Comparison of ENCODE assay signal across 8 mouse cellular contexts in genomic region chr5:147429535-147430305, GRCm38 (mm10). TPM values are rescaled to one million over a fixed set of nuclear protein-coding genes. Genes with fewer than 3 reads are reported as not detected.
A peak's percentile ranks its signal among the peaks of the same experiment; 100 is the strongest.
DNase-seq lines count a peak whose midpoint lies in the region; ATAC-seq and TF ChIP-seq lines count a peak whose summit lies in the region.

Gene Pan3, plus strand, starts transcription at chr5:147430161.

- peak within 1 kb of the TSS; percentile 98 for H3K27ac ChIP-seq in heart, embryonic 12.5 days (ENCODE audit: poor library complexity, severe bottlenecking)
- peak within 1 kb of the TSS; percentile 100 for H3K27ac ChIP-seq in kidney, postnatal 0 days
- H3K27ac ChIP-seq in liver, embryonic 11.5 days (ENCODE audit: low read depth, low read length) = peak within 1 kb of the TSS; percentile 99
- H3K27ac ChIP-seq in stomach, embryonic 14.5 days (ENCODE audit: low read length) = peak within 1 kb of the TSS; percentile 98

- H3ac ChIP-seq in C2C12 (ENCODE audit: control insufficient read depth, insufficient read length, low read depth) = peak within 1 kb of the TSS; percentile 100

- peaks cover 10% of the 10 kb centered on the region for H3K36me3 ChIP-seq in C2C12 (ENCODE audit: control insufficient read depth, insufficient read depth)
- peaks cover 24% of the 10 kb centered on the region for H3K36me3 ChIP-seq in erythroblast, embryonic 14.5 days (ENCODE audit: control insufficient read depth)
- no peaks in the 10 kb centered on the region for H3K36me3 ChIP-seq in heart, embryonic 12.5 days
- no peaks in the 10 kb centered on the region for H3K36me3 ChIP-seq in kidney, postnatal 0 days (ENCODE audit: insufficient read depth, low read length)
- no peaks in the 10 kb centered on the region for H3K36me3 ChIP-seq in liver, embryonic 11.5 days (ENCODE audit: control insufficient read depth, insufficient read depth, low read length)
- H3K36me3 ChIP-seq in stomach, embryonic 14.5 days (ENCODE audit: control insufficient read depth, insufficient read depth, low read length) = no peaks in the 10 kb centered on the region

- WGBS in heart, embryonic 12.5 days = under 1% methylated on average over 51 of the region's 51 CpGs
- WGBS in kidney, postnatal 0 days = under 1% methylated on average over 51 of the region's 51 CpGs
- under 1% methylated on average over 50 of the region's 51 CpGs for WGBS in liver, embryonic 11.5 days
- under 1% methylated on average over 51 of the region's 51 CpGs for WGBS in stomach, embryonic 14.5 days

- H3K9me3 ChIP-seq in erythroblast, embryonic 14.5 days (ENCODE audit: control insufficient read depth, low read length) = no peaks in the 10 kb centered on the region
- no peaks in the 10 kb centered on the region for H3K9me3 ChIP-seq in heart, embryonic 12.5 days (replicated peaks)
- H3K9me3 ChIP-seq in kidney, postnatal 0 days (replicated peaks; ENCODE audit: low read length) = no peaks in the 10 kb centered on the region
- H3K9me3 ChIP-seq in liver, embryonic 11.5 days (ENCODE audit: control insufficient read depth, low read length) = no peaks in the 10 kb centered on the region
- no peaks in the 10 kb centered on the region for H3K9me3 ChIP-seq in stomach, embryonic 14.5 days (ENCODE audit: control insufficient read depth, low read depth, low read length)

- TF ChIP-seq POLR2A in brain, embryonic 14.5 days (IDR thresholded peaks at IDR 0.05; ENCODE audit: borderline replicate concordance, extremely low read depth, insufficient read depth, insufficient read length, poor library complexity, severe bottlenecking) = peak; percentile 89

- H3K79me2 ChIP-seq in C2C12 (ENCODE audit: control insufficient read depth, insufficient read depth) = peaks cover 53% of the 10 kb centered on the region

- peak within 1 kb of the TSS; percentile 100 for H3K9ac ChIP-seq in heart, embryonic 12.5 days
- peak within 1 kb of the TSS; percentile 100 for H3K9ac ChIP-seq in kidney, postnatal 0 days (ENCODE audit: low read depth, low read length)
- H3K9ac ChIP-seq in liver, embryonic 11.5 days (ENCODE audit: low read depth, low read length) = peak within 1 kb of the TSS; percentile 98
- H3K9ac ChIP-seq in stomach, embryonic 14.5 days (replicated peaks; ENCODE audit: low read depth, low read length) = peak within 1 kb of the TSS; percentile 97

- H3K4me1 ChIP-seq in erythroblast, embryonic 14.5 days (ENCODE audit: control insufficient read depth) = peaks cover 59% of the 10 kb centered on the region
- peaks cover 30% of the 10 kb centered on the region for H3K4me1 ChIP-seq in heart, embryonic 12.5 days (replicated peaks)
- peaks cover 18% of the 10 kb centered on the region for H3K4me1 ChIP-seq in kidney, postnatal 0 days (replicated peaks; ENCODE audit: insufficient read depth, low read length)
- peaks cover 33% of the 10 kb centered on the region for H3K4me1 ChIP-seq in liver, embryonic 11.5 days (replicated peaks; ENCODE audit: control insufficient read depth, insufficient read depth, low read length)
- H3K4me1 ChIP-seq in stomach, embryonic 14.5 days (ENCODE audit: control insufficient read depth, insufficient read depth, low read length) = peaks cover 13% of the 10 kb centered on the region

- ATAC-seq in heart, embryonic 12.5 days (ENCODE audit: insufficient number of reproducible peaks, low FRiP score) = peak; percentile 94
- ATAC-seq in kidney, postnatal 0 days (replicated peaks; ENCODE audit: low FRiP score, low read depth) = peak; percentile 88
- peak; percentile 88 for ATAC-seq in liver, embryonic 11.5 days (replicated peaks; ENCODE audit: low FRiP score)
- peak; percentile 87 for ATAC-seq in stomach, embryonic 14.5 days (ENCODE audit: insufficient number of reproducible peaks, insufficient read depth, low FRiP score, low read depth)

- H3K4me2 ChIP-seq in heart, embryonic 12.5 days = peak within 1 kb of the TSS; percentile 90
- H3K4me2 ChIP-seq in kidney, postnatal 0 days (ENCODE audit: low read length) = peak within 1 kb of the TSS; percentile 84
- H3K4me2 ChIP-seq in liver, embryonic 11.5 days = peak within 1 kb of the TSS; percentile 74
- H3K4me2 ChIP-seq in stomach, embryonic 14.5 days (replicated peaks; ENCODE audit: low read depth, low read length) = peak within 1 kb of the TSS; percentile 78

- peak within 1 kb of the TSS; percentile 79 for H3K4me3 ChIP-seq in C2C12 (ENCODE audit: insufficient read depth, poor library complexity, severe bottlenecking)
- peak within 1 kb of the TSS; percentile 96 for H3K4me3 ChIP-seq in erythroblast, embryonic 14.5 days (replicated peaks)
- peak within 1 kb of the TSS; percentile 94 for H3K4me3 ChIP-seq in heart, embryonic 12.5 days
- peak within 1 kb of the TSS; percentile 99 for H3K4me3 ChIP-seq in kidney, postnatal 0 days (replicated peaks; ENCODE audit: low read depth, low read length)
- H3K4me3 ChIP-seq in liver, embryonic 11.5 days (ENCODE audit: low read depth, low read length) = peak within 1 kb of the TSS; percentile 94
- H3K4me3 ChIP-seq in stomach, embryonic 14.5 days (ENCODE audit: low read depth, low read length) = peak within 1 kb of the TSS; percentile 77

- H3K27me3 ChIP-seq in C2C12 (ENCODE audit: control insufficient read depth, insufficient read depth, insufficient read length) = no peaks in the 10 kb centered on the region
- no peaks in the 10 kb centered on the region for H3K27me3 ChIP-seq in erythroblast, embryonic 14.5 days (ENCODE audit: control insufficient read depth)
- H3K27me3 ChIP-seq in heart, embryonic 12.5 days (replicated peaks) = no peaks in the 10 kb centered on the region
- no peaks in the 10 kb centered on the region for H3K27me3 ChIP-seq in kidney, postnatal 0 days (ENCODE audit: insufficient read depth, low read length)
- no peaks in the 10 kb centered on the region for H3K27me3 ChIP-seq in liver, embryonic 11.5 days (replicated peaks; ENCODE audit: control insufficient read depth, insufficient read depth, low read length)
- H3K27me3 ChIP-seq in stomach, embryonic 14.5 days (ENCODE audit: control insufficient read depth, insufficient read depth, low read length) = no peaks in the 10 kb centered on the region

- peak; percentile 97 for DNase-seq in brain, embryonic 14.5 days (ENCODE audit: low read depth)
- DNase-seq in kidney, postnatal 0 days (ENCODE audit: low spot score) = peak; percentile 93
- DNase-seq in liver, embryonic 11.5 days (ENCODE audit: low spot score) = peak; percentile 94
- DNase-seq in naive thymus-derived CD4-positive, alpha-beta T cell, adult 2 months (ENCODE audit: low read depth) = peak; percentile 95

- peaks cover 34% of the 10 kb centered on the region for H3K79me3 ChIP-seq in C2C12 (ENCODE audit: low read depth)

- no peak for TF ChIP-seq CTCF in C2C12 (IDR thresholded peaks at IDR 0.05; ENCODE audit: control insufficient read depth, insufficient read depth, insufficient read length)
- TF ChIP-seq CTCF in brain, embryonic 14.5 days (IDR thresholded peaks at IDR 0.05; ENCODE audit: borderline replicate concordance, extremely low read depth, insufficient read depth, insufficient read length) = no peak
- TF ChIP-seq CTCF in kidney, postnatal 0 days (IDR thresholded peaks at IDR 0.05; ENCODE audit: low read depth) = 0 out of 2 replicates have a peak, but pooled peaks have one; percentile 5

TF ChIP-seq in C2C12, 6 proteins besides CTCF, POLR2A, EP300 and RAD21:
- TF ChIP-seq FOSL1 (IDR thresholded peaks at IDR 0.05; ENCODE audit: insufficient read depth, low read length, poor library complexity, severe bottlenecking) = no peak
- TF ChIP-seq MAX (IDR thresholded peaks at IDR 0.05) = peak; percentile 29
- TF ChIP-seq MYOD1 (IDR thresholded peaks at IDR 0.05; ENCODE audit: control insufficient read depth, insufficient read length, low read depth) = no peak
- TF ChIP-seq USF1 (IDR thresholded peaks at IDR 0.05; ENCODE audit: low read depth) = no peak

RNA-seq across cellular contexts. Expression of gene Pan3, which starts in this region (rescaled TPM):
- 12.8 TPM for polyA plus RNA-seq in C2C12 (2012; fragmentation: generic; extraction: Trizol)
- 44.5 and 54.6 TPM in 2 replicates for polyA plus RNA-seq in brain, embryonic 14.5 days (2012; rRNA removed)
- 0.34 and 1.3 TPM in 2 replicates for polyA plus RNA-seq in erythroblast, embryonic 14.5 days (2012)
- 46.3 and 46.5 TPM in 2 replicates for polyA plus RNA-seq in heart, embryonic 12.5 days (2016; fragmentation: Nextera tagmentation; extraction: Ambion mirVana)
- polyA plus RNA-seq in kidney, postnatal 0 days (2015; fragmentation: Nextera tagmentation; extraction: Ambion mirVana) = 62.5 and 69.9 TPM in 2 replicates
- 59.5 and 73.8 TPM in 2 replicates for polyA plus RNA-seq in liver, embryonic 11.5 days (2014; fragmentation: Nextera tagmentation; extraction: Ambion mirVana)
- 94.8 and 98.3 TPM in 2 replicates for polyA plus RNA-seq in stomach, embryonic 14.5 days (2014; fragmentation: Nextera tagmentation; extraction: Ambion mirVana)

Comparison
In these comparisons a context has a peak if more than half of its experiments do, and no peak if none do; other contexts are left out.
1. Peak in every context shown above with its lines: DNase-seq, ATAC-seq, H3K4me3 ChIP-seq and H3K27ac ChIP-seq.